ENCODE assay signal across 8 mouse cellular contexts in the genomic region with DNA sequence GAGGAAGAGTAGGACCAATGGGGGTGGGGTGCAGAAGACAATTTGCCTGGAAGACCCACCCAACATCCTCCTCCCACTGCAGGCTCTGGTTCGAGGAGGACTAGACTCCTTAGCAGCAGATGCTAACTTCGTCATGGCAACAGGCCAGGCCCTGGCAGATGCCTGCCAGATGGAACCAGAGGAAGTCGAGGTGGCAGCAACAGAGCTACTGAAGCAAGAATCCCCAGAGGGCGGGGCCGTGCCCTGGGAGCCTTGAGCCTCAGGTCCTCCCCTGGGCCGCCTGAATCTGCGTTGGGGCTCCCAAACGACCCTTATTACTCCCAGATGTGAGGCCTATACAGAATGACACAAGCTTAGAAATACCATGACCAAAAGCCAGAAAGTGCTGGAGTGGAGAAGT. TPM values are rescaled to one million over a fixed set of nuclear protein-coding genes. Genes with fewer than 3 reads are reported as not detected.
DNase-seq lines count a peak whose midpoint lies in the region; ATAC-seq and TF ChIP-seq lines count a peak whose summit lies in the region.

No protein-coding gene starts in this region.

- no peaks in the 10 kb centered on the region for H3K9me3 ChIP-seq in forebrain, embryonic 16.5 days (ENCODE audit: control insufficient read depth, low read length)

- no peaks in the 10 kb centered on the region for H3K36me3 ChIP-seq in forebrain, embryonic 16.5 days (ENCODE audit: control insufficient read depth, insufficient read depth)

- WGBS in forebrain, embryonic 16.5 days = 32% methylated on average over 8 of the region's 8 CpGs
- 30% methylated on average over 8 of the region's 8 CpGs for WGBS in olfactory bulb, adult 2 months

- no peak overlapping the region for H3K27ac ChIP-seq in forebrain, embryonic 16.5 days (ENCODE audit: low read length)
- H3K27ac ChIP-seq in olfactory bulb, adult 2 months (ENCODE audit: insufficient read depth, low read depth, low read length) = no peak overlapping the region

- no peaks in the 10 kb centered on the region for H3K27me3 ChIP-seq in forebrain, embryonic 16.5 days (replicated peaks; ENCODE audit: control insufficient read depth, insufficient read depth, low read length)

- no peak for TF ChIP-seq CTCF in olfactory bulb, adult 2 months (IDR thresholded peaks at IDR 0.05; ENCODE audit: insufficient read depth, low read depth, low read length)

- TF ChIP-seq POLR2A in olfactory bulb, adult 2 months (IDR thresholded peaks at IDR 0.05; ENCODE audit: insufficient read depth, low read depth, low read length) = 0 out of 2 replicates have a peak, but pooled peaks have one; percentile 0

- H3K4me3 ChIP-seq in forebrain, embryonic 16.5 days (replicated peaks; ENCODE audit: low read length) = no peak overlapping the region
- no peak overlapping the region for H3K4me3 ChIP-seq in olfactory bulb, adult 2 months (ENCODE audit: insufficient read depth, low read depth, low read length)

- no peak overlapping the region for H3K4me2 ChIP-seq in forebrain, embryonic 16.5 days (ENCODE audit: low read length)

- ATAC-seq in CD4-positive, CD25-positive, alpha-beta regulatory T cell, adult 4 months = peak; percentile 41
- ATAC-seq in forebrain, embryonic 16.5 days = peak; percentile 11; the same call in 1 of the 2 replicates
- ATAC-seq in erythroid progenitor cell, adult 5-6 weeks (replicated peaks; ENCODE audit: low FRiP score, poor library complexity, severe bottlenecking) = no peak

- no peak overlapping the region for H3K9ac ChIP-seq in forebrain, embryonic 16.5 days (replicated peaks; ENCODE audit: low read depth, low read length)

- DNase-seq in 3T3-L1 (ENCODE audit: low read depth, low spot score) = peak; percentile 63
- peak; percentile 90 for DNase-seq in layer of hippocampus, adult 9-11 months
- peak; percentile 69 for DNase-seq in thymus, postnatal 4 days
- DNase-seq in heart, postnatal 4 days = no peak

- H3K4me1 ChIP-seq in forebrain, embryonic 16.5 days (replicated peaks; ENCODE audit: control insufficient read depth, insufficient read depth, low read length) = peaks cover 12% of the 10 kb centered on the region
- peaks cover 28% of the 10 kb centered on the region for H3K4me1 ChIP-seq in olfactory bulb, adult 2 months (ENCODE audit: control insufficient read depth, insufficient read depth, low read length)

RNA-seq across cellular contexts. Expression of gene Kif21b, which starts 12.3 kb away (rescaled TPM):
- 10 to 100 TPM; 34.7 to 38.6 TPM for polyA plus RNA-seq in CD4-positive, CD25-positive, alpha-beta regulatory T cell, adult 4 months (2017; shearing (Covaris generic))
- 78.3 and 80.5 TPM in 2 replicates for polyA plus RNA-seq in forebrain, embryonic 16.5 days (2015; fragmentation: Nextera tagmentation; extraction: Ambion mirVana)
- 94.8 and 211 TPM in 2 replicates for polyA plus RNA-seq in olfactory bulb, adult 2 months (2012; ENCODE audit: insufficient read depth, insufficient read length, low replicate concordance, missing spikeins)
- 23.4 and 36.0 TPM in 2 replicates for total RNA-seq in erythroid progenitor cell, adult 5-6 weeks (2015; ENCODE audit: low replicate concordance)
- total RNA-seq in erythroid progenitor cell, adult 5-6 weeks (2017; ENCODE audit: low replicate concordance) = 4.4 and 5.0 TPM in 2 replicates
- total RNA-seq in heart, postnatal 4 days (2021) = 1 to 10 TPM; 1.7 to 2.3 TPM
